Mouse (Mus musculus): Measurements from ENCODE around the gene Inka2.
"Not testable (repeated sequence)": the region's sequence is repeated elsewhere in the genome, so short reads cannot be mapped to it uniquely, and the experiment has no call there.

Inka2 gene

DNA sequence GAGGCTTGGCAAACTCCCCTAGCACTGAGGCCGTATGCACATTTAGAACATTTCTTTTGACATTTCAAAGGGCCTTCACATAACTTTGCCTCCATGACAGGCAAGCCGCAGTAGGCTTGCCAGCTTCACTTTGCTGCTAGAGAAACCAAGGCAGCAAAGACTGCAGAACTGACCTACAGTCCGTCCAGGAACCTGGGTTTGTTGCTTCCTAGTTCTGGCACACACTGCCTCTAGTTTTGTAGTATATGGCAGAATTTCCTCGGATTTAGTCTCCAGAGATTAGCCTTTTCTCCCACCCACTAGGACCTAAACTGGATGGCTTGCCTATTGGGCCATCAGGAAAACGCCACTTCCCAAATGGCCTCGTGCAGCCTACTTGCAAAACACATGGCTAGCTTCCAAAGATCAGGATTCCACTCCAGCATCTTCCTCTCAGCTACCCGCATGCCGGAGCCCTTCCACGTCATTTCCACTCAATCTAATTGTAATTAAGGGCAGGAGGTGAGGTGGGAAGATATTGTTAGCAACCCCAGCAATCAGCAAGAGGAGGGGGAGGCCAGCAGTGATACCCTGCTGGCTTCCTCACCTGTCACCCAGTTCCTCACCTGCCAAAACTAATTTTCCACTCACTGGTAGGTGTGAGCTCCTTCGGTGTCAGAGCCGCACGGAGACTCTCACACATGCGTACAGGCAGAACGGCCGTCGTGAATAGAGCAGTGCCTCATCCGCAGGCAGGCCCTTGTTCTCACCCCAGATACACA, 7.8 kb upstream of the Inka2 start:
- no peak for DNase-seq (ENCODE audit: low spot score)

DNA sequence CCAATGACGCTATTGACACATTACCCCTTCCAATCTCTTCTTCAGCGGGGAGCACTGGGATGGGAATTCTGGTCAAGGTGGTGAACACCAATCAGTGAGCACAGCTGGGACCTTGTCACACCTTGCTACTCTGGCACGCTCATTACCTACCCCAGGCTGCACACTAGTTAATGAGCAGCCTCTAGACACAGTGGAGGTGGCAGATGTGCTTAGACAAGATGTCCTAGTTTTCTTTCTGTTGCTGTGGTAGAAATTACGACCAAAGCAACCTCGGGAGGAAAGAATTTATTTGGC, 7.3 kb upstream of the Inka2 start:
- DNase-seq (ENCODE audit: low spot score) = no peak

DNA sequence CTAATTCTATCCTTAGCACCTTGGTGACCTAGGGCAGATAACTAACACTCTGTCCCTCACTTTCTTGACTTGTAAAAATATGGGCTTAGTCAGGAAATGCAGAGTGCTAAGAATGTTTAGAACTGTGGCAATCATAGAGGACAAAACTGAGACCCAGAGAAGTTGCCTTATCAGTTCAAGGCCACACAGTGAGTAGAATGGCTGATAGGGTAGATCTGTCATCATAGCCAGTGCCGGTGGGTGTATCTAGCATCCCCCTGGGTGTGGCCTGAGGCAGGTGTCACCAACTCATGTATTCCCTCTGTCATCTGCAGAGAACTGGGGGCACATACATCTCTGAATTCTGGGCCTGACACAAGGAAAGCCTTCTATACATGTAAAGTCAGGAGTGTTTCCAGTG, 6.1 kb upstream of the Inka2 start:
- DNase-seq (ENCODE audit: low spot score) = no peak

DNA sequence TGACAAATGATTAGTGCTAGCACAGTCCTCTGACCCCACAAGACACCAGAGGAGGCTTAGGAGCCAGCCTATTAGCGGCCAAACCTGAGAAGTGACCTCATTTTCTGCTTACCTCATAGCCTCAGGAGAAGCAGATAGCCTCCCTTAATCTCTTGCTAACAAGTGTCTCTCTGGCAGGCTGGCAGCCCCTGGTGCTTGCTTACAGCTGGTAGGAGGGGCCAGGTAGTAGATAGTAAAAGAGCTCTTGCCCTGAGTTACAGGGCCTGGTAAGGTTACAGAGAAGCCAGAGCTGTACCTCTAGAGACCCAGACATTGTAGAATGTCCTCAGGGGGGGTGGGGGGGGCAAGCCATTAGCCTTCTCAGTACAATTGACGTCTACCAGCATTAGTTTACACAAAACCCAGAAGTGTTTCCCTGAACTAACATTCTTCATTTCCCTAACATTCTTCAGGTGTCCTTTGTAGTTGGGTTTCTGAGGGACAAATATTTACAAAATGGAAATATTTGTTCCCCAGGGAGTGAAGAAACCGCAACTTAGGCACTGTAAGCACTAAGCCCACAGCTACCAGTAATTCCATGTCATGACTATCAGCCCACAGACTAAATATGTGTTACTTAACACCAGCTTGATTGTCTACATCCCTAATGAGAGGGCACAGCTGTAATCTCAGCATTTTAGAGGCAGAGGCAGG, 5.0 kb upstream of the Inka2 start:
- DNase-seq (ENCODE audit: low spot score) = no peak

DNA sequence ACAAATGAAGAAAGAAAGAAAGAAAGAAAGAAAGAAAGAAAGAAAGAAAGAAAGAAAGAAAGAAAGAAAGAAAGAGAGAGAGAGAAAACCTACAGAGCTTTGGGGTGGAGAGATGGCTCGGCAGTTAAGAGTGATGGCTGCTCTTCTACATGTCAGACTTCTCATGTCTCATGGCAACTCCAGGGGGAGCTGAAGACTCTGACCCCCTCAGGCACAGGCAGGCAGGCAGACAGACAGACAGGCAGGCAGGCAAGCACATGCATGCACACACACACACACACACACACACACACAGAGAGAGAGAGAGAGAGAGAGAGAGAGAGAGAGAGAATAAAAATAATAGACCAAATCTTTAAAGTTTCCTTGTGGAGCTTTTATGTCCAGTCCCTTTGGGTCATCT, 3.6 kb upstream of the Inka2 start:
- not testable (repeated sequence) for DNase-seq (ENCODE audit: low spot score)

DNA sequence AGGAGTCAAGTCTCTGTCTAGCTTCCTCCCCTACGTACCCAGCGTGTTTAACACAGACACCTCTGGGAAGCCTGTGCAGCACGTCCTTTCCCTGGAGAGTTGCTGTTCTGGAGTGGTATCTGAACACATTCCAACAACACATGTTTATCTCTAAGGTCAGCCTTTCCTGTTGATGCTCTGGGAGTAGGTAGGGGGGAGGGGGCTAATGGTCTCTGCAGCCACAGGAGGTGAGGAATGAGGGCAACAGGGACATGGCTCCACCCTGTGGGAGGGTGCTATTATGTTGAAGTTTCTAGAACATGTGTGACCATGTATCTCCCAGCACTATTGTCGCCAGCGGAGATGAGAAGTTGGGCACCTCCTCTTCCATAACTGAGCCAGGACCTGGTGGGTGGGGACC, 3.0 kb upstream of the Inka2 start:
- no peak for DNase-seq (ENCODE audit: low spot score)

DNA sequence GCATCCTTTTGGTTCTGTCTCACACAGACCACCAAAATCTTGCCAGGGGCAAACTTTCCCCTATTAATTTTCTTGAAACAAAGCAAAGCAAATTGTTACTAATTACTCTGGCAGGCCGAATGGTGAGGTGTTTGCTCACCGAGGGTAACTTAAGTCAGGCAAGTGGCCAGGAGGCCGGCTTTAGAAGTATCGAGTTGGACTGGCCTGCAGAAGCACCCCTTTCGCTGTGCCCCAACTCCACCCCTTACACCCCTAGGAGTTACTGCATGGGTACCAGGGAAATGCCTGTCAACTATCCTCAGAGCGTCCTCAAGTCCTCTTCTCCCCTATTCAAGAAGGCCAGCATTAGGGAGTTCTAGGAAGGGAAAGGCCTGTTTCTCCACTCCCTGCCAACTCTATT, 828 bp upstream of the Inka2 start:
- no peak for DNase-seq (ENCODE audit: low spot score)

DNA sequence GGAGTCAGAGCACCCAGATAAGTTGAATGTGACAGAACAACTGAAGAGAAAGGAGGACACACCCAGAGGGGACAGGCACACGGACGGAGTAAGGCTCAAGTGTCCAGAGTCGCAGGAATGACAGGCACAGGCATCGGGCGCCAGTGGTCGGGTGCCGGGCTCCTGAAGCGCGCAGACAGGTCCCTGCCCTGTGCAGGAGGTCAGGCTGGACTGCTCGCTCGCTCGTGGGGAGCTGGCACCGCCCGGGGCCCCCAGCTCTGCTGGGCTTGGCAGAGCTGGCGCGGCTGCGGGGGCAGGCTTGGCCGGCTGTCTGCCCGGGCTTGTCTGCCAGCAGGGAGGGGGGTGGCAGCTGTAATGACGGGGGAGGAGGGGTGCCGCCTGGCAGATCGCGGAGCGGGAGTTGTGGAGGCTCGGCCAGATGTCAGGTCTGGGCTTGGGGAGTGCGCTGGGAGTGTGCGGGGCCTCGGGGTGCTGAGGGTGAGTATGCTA, 706 bp downstream of the Inka2 start:
- DNase-seq (ENCODE audit: low spot score) = peak; percentile 50

DNA sequence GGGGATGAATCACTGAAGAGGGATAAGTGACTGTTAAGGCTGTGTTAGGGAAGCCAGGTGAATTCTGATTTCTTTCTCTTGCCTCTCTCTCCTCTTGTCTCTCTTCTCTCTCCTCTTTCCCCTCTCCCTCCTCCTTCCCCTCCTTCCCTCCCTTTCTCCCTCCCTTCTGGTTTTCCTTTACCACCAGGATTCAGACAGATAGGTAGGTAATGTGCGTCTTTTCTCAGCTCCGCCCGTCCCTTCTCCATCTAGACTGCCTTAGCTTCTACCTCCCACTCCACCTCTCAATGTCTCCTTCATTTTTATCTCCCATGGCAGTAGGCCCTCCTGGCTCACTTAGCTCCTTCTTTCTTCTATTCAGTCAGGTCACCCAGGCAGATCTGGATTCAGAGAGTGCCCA, 1.2 kb downstream of the Inka2 start:
- DNase-seq (ENCODE audit: low spot score) = no peak

DNA sequence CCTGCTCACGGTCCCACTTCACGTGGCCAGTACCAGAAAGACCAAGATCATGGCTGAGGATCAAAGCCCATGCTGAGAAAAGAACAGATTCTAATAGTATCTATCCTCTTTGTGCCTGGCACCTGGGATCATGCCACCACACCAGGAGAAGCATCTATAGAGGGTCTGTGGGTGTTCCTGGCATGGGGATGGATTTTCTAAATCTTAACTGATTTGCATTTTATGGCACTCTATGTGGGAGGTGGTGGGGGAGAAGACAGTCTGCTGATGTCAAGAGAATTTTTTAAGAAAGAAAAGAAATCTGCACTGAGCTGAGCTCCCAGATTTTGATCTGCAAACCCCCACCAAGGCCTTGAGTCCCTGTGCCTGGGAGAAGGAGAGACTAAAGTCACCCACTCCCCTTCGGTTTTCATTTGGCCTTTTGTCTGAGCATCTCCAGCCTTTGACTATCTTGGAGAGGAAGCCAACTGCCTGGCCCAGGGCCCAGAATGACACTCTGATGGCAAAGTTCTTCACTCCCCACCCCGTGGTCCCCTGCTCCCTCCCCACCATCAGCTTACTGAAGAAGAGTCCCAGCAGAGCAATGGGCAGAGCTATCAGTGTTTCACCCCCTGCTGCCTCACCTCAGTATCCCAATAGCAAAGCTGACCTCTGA, 2.1 kb downstream of the Inka2 start:
- DNase-seq (ENCODE audit: low spot score) = no peak

DNA sequence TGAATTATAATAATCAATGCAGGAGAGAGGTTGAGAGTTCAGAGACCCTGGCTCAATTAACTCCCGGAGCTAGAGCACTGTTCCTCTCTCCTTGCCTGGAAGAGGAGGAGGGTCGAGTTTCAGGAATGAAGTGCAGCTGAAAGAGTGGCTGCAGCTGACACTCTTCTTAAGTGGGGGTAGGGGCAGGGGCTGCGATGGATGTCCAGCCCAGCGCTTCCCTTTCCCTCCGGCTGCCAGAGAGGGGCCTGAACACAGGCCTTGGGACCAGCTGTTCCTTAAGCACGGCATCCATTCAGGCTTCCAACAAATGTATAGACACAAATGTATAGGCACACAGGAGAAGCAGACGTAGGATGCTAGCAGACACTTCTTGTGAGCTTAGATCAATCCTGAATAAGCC, 3.2 kb downstream of the Inka2 start:
- DNase-seq (ENCODE audit: low spot score) = no peak

DNA sequence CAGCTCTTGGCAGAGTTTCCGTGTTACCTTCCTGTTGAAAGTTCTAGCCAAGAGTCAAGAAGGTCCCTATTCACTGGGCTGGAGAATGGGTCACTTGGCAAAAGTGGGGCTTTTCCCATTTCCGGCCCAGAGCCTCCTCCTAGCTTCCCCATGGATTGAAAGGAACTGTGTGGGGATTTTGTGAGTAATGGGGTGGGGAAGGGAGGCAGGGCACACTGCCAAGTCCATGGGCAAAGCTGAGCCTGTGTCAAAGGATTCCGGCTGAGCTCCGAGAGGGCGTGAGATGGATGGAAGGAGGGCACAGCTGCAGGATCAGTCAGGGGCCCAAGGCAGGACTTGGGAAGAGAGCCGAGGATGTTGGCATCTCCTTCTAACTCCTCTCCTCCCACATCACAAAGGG, 5.8 kb downstream of the Inka2 start:
- no peak for DNase-seq (ENCODE audit: low spot score)

DNA sequence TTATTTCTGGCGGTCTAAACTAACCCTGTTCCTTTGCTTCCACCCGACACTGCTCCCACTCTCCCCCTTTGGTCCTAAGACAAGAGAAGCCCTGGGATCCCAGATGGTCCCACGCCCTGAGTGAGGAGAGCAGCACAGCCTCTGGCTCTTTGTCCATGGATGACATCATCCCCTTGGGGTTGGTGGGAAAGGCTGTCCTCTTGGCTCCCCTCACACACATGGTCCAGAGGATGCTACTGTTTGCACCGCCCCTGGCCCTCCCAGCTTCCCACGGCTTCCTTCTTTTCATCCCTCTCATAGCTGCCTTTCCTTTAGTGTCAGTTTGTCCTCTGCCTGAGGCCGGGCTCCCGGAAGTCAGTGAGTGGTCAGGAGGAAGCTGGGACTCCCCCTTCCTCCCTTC, 7.3 kb downstream of the Inka2 start:
- DNase-seq (ENCODE audit: low spot score) = no peak

DNA sequence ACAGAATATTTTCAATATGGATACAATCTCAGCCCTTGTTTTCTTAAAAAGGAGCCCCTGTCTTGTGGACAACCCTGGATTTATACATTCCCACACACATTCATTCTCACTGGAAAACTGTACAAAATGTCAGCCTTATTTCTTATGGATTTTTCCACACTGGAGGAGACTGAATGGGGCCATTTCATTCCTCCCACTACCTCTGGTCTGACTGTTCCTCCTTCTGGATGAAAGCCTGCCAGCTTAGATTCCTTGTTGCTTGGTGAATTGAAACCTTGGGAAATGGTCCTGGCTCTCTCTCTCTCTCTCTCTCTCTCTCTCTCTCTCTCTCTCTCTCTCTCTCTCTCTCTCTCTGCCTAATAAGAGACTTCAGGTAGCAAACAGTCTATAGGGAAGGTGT, 8.4 kb downstream of the Inka2 start:
- no peak for DNase-seq (ENCODE audit: low spot score)

DNA sequence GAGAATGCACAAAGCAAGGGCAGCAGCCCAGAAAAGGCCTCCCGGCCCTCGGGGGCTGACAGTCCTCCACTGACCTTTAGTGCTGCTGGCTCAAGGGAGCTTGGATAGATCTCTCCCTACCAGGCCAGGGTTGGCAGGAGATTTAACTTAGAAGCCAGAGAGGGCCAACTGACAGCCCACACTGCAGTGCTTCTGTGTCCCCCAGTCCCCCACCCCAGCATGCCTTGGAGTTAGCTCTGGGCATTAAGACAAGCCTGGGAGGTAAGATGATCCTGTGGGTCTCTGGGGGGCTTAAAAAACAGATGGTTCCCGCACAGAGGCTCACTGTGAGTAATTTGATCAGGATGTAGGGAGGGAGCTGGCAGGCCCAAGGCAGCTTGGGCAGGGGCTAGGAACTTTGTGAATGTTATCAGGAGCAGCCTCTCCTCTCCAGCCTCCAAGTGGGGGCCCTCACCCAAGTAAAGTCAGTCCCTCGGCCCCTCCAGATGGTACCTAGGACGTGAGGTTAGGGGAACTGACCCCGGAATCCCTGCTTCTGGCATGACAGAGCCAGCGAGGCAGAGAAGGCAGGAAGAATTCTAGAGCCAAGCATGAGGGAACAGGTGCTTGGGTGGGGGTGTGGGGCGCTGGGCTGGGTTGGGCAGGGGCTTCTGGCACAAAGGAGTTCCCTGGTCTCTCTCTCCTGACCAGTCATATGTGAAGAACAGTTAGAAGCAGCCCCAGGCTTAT, 9.9 kb downstream of the Inka2 start:
- DNase-seq (ENCODE audit: low spot score) = no peak

DNA sequence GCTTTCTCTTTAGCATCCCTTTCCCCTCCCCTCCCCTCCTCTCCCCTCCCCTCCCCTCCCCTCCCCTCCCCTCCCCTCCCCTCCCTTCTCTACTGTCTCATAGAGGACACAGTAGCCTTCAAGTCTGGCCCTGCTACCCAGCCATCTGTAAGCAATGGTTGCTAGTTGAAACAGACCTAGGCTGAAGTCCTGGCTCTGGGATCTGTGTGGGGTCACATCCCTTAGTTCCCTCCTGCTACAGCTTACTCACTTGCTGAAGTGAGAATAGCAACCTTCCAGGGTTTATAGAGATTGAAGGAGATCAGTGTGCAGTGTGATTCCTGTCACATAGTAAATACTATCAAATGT, 10.4 kb downstream of the Inka2 start:
- DNase-seq (ENCODE audit: low spot score) = no peak

DNA sequence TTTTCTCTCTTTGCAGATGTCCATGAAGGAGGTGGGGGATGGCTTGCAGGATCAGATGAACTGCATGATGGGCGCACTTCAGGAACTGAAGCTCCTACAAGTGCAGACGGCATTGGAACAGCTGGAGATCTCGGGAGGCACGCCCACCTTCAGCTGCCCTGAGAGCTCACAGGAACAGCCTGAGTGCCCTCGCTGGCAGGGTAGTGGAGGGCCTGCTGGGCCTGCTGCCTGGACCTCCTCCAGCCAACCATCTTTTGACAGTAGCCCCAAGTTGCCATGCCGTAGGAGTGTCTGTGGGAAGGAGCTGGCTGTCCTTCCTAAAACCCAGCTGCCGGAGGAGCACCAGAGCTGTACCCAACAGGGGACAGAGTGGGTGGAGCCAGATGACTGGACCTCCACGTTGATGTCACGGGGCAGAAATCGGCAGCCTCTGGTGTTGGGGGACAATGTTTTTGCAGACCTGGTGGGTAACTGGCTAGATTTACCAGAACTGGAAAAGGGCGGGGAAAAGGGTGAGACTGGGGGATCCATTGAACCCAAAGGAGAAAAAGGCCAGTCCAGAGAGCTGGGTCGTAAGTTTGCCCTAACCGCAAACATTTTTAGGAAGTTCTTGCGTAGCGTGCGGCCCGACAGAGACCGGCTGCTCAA, 12.1 kb downstream of the Inka2 start:
- no peak for DNase-seq (ENCODE audit: low spot score)

DNA sequence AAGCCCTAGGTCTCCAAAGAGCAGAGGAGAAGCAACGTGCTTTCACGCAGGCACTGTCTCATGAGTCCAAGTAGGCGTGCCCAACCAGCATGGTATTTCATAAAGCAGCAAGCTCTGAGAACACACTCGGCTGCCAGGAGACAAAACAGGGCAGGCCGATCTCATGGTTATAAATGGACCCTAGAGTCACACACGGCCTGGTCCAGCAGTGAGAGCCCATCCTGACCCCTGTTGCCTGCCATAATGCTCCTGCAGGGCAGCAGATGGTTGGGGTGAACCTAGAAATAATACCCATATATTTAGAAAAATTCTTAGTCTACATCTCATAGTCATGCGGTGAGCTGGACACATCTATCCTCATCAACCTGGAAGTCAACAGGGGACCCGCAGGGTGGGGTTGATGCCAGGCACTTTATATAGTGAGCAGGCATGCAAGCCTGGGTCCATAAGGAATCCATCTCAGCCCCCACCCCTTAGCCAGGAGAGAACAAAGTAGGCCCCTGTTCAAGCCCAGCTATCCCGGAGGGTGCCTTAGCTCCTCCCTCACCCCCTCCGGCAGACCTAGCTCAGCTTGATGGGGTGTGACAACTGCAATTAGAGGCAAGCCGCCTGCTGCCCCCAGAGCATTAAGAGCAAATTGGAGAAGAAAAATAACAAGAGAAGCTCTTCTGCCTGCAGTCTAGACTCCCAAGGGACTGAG, 13.6 kb downstream of the Inka2 start:
- DNase-seq (ENCODE audit: low spot score) = no peak

DNA sequence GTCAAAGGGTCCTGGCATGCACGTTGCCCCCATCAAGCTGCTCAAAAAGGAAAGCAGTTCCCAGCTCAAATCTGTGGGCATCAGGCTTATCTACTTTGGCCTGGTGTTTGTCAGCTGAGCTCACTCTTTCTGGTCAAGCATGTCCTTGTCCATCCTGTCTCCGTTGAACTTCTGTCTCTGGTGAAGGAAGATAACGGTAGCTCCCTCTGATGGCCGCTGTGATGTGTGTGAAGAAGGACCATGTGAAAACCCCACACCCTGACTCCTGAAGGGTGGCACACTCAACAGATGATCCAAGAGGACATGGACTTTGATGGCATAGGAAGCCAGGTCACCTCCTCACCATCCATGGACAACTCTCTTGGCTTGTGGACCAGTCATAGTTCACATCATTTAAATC, 14.3 kb downstream of the Inka2 start:
- no peak for DNase-seq (ENCODE audit: low spot score)

DNA sequence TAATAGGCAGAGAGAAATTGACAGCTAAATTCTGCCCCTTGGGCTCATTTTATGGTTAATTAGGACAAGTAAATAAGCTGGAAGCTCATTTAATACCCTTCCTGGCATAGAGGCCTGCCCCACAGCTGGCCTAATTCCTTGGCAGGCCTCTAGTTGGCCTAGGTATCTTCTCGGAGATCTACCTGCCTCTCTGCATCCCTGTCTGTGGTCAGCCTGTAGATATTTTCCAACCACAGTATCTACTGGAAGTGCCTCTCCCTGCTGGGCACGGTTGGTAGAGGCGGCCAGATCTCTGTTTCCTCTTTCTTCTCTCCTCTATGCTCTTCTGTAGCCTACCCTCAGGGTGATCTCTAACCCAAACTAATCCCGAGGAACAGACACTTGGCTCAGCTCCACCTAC, 15.6 kb downstream of the Inka2 start:
- DNase-seq (ENCODE audit: low spot score) = no peak

DNA sequence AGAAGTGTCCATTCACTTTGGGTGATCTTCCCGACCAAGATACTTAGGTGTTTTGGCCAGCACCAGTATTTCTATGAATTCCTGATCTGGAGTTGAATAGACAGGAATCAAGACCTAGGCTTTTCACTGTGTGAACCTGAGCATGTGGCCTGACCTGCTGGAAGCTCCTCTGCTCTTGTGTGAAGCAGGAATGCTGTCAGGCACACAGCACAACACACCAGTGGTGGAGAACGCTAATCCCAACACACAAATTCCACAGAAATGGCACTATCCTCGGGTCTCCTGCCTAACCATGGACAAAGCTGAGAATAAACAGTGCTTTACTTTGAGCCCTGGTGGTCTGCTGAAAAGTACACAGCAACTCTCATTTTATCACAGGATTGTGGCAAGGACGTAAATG, 16.1 kb downstream of the Inka2 start:
- DNase-seq (ENCODE audit: low spot score) = no peak

DNA sequence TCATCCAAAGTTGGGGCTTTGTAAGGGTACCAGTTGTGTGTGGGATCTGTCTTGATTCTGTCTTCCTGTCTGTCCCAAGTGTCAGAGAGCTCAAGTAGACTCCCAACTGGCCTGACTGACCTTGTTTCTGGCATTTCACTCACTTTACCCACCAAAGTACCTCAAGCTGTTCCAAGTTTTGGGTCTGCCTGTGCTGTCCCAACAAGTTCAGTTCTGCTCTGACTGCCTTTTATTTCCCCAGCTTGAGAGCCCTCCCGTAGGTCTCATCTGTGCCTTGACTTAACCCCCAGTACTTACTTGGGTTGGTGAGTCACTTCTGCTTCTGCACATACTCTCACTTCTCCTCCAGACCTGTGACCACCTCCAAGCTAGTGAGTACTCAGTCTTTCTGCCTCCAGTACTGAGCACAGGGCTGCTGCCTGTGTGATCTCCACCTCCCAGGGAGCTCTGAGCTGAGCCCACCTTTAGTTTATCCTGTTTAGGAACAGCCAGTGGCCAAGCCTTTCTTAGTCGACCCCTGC, 17.3 kb downstream of the Inka2 start:
- DNase-seq (ENCODE audit: low spot score) = no peak

All from ovary, postnatal 14 days (tissue).